Mouse (Mus musculus) midbrain, embryonic 12.5 days (tissue): ENCODE measurements around the gene Stmn1. TPM values are rescaled to one million over a fixed set of nuclear protein-coding genes. Genes with fewer than 3 reads are reported as not detected.

Experiments used
- ATAC-seq: fragments of 200-750 bp; cut with Nextera tagmentation; 2 replicates; pipeline ENCODE4 v1.8.0; 2017; ENCODE audit warnings: low read depth, moderate TSS enrichment, moderate library complexity; ENCODE audit not compliant: low FRiP score
- H3K27ac ChIP-seq: fragments of 300-500 bp; sonication (generic); replicated peaks from 2 replicates; pipeline ENCODE4 v1.5.1; 2016; ENCODE audit warnings: mild to moderate bottlenecking
- H3K27me3 ChIP-seq: fragments of 300-500 bp; sonication (generic); 2 replicates; pipeline ENCODE4 v1.6.1; 2016; ENCODE audit warnings: mild to moderate bottlenecking
- H3K36me3 ChIP-seq: fragments of 300-500 bp; sonication (generic); 2 replicates; pipeline ENCODE4 v1.6.1; 2016
- H3K4me1 ChIP-seq: fragments of 300-500 bp; sonication (generic); 2 replicates; pipeline ENCODE4 v1.6.1; 2016
- H3K4me2 ChIP-seq: fragments of 300-500 bp; sonication (generic); replicated peaks from 2 replicates; pipeline ENCODE4 v1.6.1; 2016; ENCODE audit warnings: mild to moderate bottlenecking, moderate library complexity
- H3K4me3 ChIP-seq: fragments of 300-500 bp; sonication (generic); 2 replicates; pipeline ENCODE4 v1.5.1; 2016; ENCODE audit warnings: mild to moderate bottlenecking
- H3K9ac ChIP-seq: fragments of 300-500 bp; sonication (generic); replicated peaks from 2 replicates; pipeline ENCODE4 v1.6.1; 2016; ENCODE audit warnings: mild to moderate bottlenecking, moderate library complexity
- H3K9me3 ChIP-seq: fragments of 300-500 bp; sonication (generic); 2 replicates; pipeline ENCODE4 v1.6.1; 2016; ENCODE audit warnings: mild to moderate bottlenecking
- WGBS: fragments of 180-500 bp; shearing (Covaris S2); methylation state at CpG from one replicate; pipeline ENCODE4 v1.1.7; 2016; 5-methylcytosine and 5-hydroxymethylcytosine counted together
- polyA plus RNA-seq: library from polyadenylated mRNA; unstranded; fragments of >200 nt; fragmentation: Nextera tagmentation; extraction: Ambion mirVana; gene quantifications from 2 replicates; pipeline ENCODE4 v1.2.1, GENCODE M21; 2016

Stmn1 gene
- polyA plus RNA-seq, 1 experiment from 2014 or later, result 4,918 TPM

- WGBS, result 61% methylated on average over 7 of the region's 7 CpGs
- Histone ChIP-seq H3K4me1 (peaks cover 24% of the 10 kb centered on the region), H3K9me3 (no peaks in the 10 kb centered on the region), H3K4me3 (no peak overlapping the region), H3K36me3 (no peaks in the 10 kb centered on the region), H3K9ac (no peak overlapping the region), H3K4me2 (no peak overlapping the region), H3K27me3 (no peaks in the 10 kb centered on the region), H3K27ac (0 out of 2 replicates have a peak overlapping the region, but pooled peaks have one; percentile 39)
- no peak for ATAC-seq
Measured at GRCm38 (mm10) chr4:134444949-134445348, 23.2 kb upstream of the Stmn1 start.

- Histone ChIP-seq H3K27ac (0 out of 2 replicates have a peak overlapping the region, but pooled peaks have one; percentile 39), H3K36me3 (no peaks in the 10 kb centered on the region), H3K9ac (no peak overlapping the region), H3K4me3 (no peak overlapping the region), H3K9me3 (no peaks in the 10 kb centered on the region), H3K27me3 (no peaks in the 10 kb centered on the region), H3K4me1 (peaks cover 29% of the 10 kb centered on the region), H3K4me2 (no peak overlapping the region)
- WGBS, result 75% methylated on average over 1 of the region's 1 CpGs
- no peak for ATAC-seq
Measured at GRCm38 (mm10) chr4:134445489-134445888, 22.6 kb upstream of the Stmn1 start.

GRCm38 (mm10) chr4:134447966-134448365 is 20.2 kb upstream of the Stmn1 start:
- ATAC-seq, result no peak
- 57% methylated on average over 23 of the region's 23 CpGs for WGBS

GRCm38 (mm10) chr4:134449595-134450391 is 18.3 kb upstream of the Stmn1 start:
- H3K27me3 ChIP-seq, result peaks cover 12% of the 10 kb centered on the region
- H3K4me3 ChIP-seq, result no peak overlapping the region
- ATAC-seq, result peak; percentile 76
- WGBS, result 9% methylated on average over 10 of the region's 13 CpGs
- peak overlapping the region; percentile 94 for H3K27ac ChIP-seq
- H3K4me1 ChIP-seq, result peaks cover 48% of the 10 kb centered on the region
- H3K4me2 ChIP-seq, result peak overlapping the region; percentile 26
- H3K9ac ChIP-seq, result no peak overlapping the region; the same call in 1 of the 2 replicates
- no peaks in the 10 kb centered on the region for H3K9me3 ChIP-seq
- H3K36me3 ChIP-seq, result no peaks in the 10 kb centered on the region

More at GRCm38 (mm10) chr4:134447966-134448365, 20.2 kb upstream of the Stmn1 start:
- Histone ChIP-seq H3K4me2 (no peak overlapping the region), H3K9ac (no peak overlapping the region), H3K36me3 (no peaks in the 10 kb centered on the region), H3K9me3 (no peaks in the 10 kb centered on the region), H3K27ac (no peak overlapping the region), H3K4me1 (peaks cover 40% of the 10 kb centered on the region), H3K4me3 (no peak overlapping the region), H3K27me3 (no peaks in the 10 kb centered on the region)

GRCm38 (mm10) chr4:134450392-134451195 is 17.5 kb upstream of the Stmn1 start:
- WGBS, result 11% methylated on average over 20 of the region's 20 CpGs

GRCm38 (mm10) chr4:134451484-134451883 is 16.6 kb upstream of the Stmn1 start:
- H3K4me2 ChIP-seq, result 0 out of 2 replicates have a peak overlapping the region, but pooled peaks have one; percentile 26
- no peak overlapping the region for H3K4me3 ChIP-seq
- peaks cover 16% of the 10 kb centered on the region for H3K27me3 ChIP-seq
- no peaks in the 10 kb centered on the region for H3K9me3 ChIP-seq
- ATAC-seq, result no peak
- H3K36me3 ChIP-seq, result no peaks in the 10 kb centered on the region
- WGBS, result 61% methylated on average over 9 of the region's 9 CpGs
- H3K27ac ChIP-seq, result peak overlapping the region; percentile 94
- peaks cover 41% of the 10 kb centered on the region for H3K4me1 ChIP-seq
- no peak overlapping the region for H3K9ac ChIP-seq

More at GRCm38 (mm10) chr4:134450392-134451195, 17.5 kb upstream of the Stmn1 start:
- Histone ChIP-seq H3K9me3 (no peaks in the 10 kb centered on the region), H3K36me3 (no peaks in the 10 kb centered on the region), H3K27ac (peak overlapping the region; percentile 94), H3K4me3 (no peak overlapping the region), H3K4me2 (peak overlapping the region; percentile 26), H3K27me3 (peaks cover 16% of the 10 kb centered on the region), H3K4me1 (peaks cover 46% of the 10 kb centered on the region), H3K9ac (peak overlapping the region; percentile 41)
- ATAC-seq, result peak; percentile 20; the same call in 1 of the 2 replicates

- H3K4me1 ChIP-seq, result peaks cover 32% of the 10 kb centered on the region
- H3K9me3 ChIP-seq, result no peaks in the 10 kb centered on the region
- 23% methylated on average over 34 of the region's 34 CpGs for WGBS
- peaks cover 16% of the 10 kb centered on the region for H3K27me3 ChIP-seq
- no peaks in the 10 kb centered on the region for H3K36me3 ChIP-seq
- H3K27ac ChIP-seq, result no peak overlapping the region
- 0 out of 2 replicates have a peak overlapping the region, but pooled peaks have one; percentile 13 for H3K4me3 ChIP-seq
- ATAC-seq, result no peak
- H3K9ac ChIP-seq, result no peak overlapping the region
- peak overlapping the region; percentile 19 for H3K4me2 ChIP-seq
Measured at GRCm38 (mm10) chr4:134453619-134454400, 14.3 kb upstream of the Stmn1 start.

- peaks cover 16% of the 10 kb centered on the region for H3K27me3 ChIP-seq
- no peak overlapping the region for H3K27ac ChIP-seq
- no peak overlapping the region for H3K4me2 ChIP-seq
- no peaks in the 10 kb centered on the region for H3K36me3 ChIP-seq
- H3K9me3 ChIP-seq, result no peaks in the 10 kb centered on the region
- WGBS, result 53% methylated on average over 6 of the region's 6 CpGs
- no peak for ATAC-seq
- H3K9ac ChIP-seq, result no peak overlapping the region
- peaks cover 21% of the 10 kb centered on the region for H3K4me1 ChIP-seq
- H3K4me3 ChIP-seq, result no peak overlapping the region
Measured at GRCm38 (mm10) chr4:134455310-134455709, 12.8 kb upstream of the Stmn1 start.

GRCm38 (mm10) chr4:134457130-134457825 is 10.8 kb upstream of the Stmn1 start:
- no peak for ATAC-seq
- Histone ChIP-seq H3K9me3 (no peaks in the 10 kb centered on the region), H3K27ac (no peak overlapping the region), H3K4me3 (no peak overlapping the region), H3K36me3 (no peaks in the 10 kb centered on the region), H3K4me1 (peaks cover 8% of the 10 kb centered on the region), H3K27me3 (peaks cover 16% of the 10 kb centered on the region), H3K9ac (no peak overlapping the region), H3K4me2 (no peak overlapping the region)
- whole genome bisulfite sequencing, result 64% methylated on average over 7 of the region's 7 CpGs

GRCm38 (mm10) chr4:134458856-134459255 is 9.3 kb upstream of the Stmn1 start:
- Histone ChIP-seq H3K27me3 (peaks cover 12% of the 10 kb centered on the region), H3K9me3 (no peaks in the 10 kb centered on the region), H3K4me1 (peaks cover 3% of the 10 kb centered on the region; the same call in 1 of the 2 replicates), H3K4me2 (no peak overlapping the region), H3K9ac (no peak overlapping the region), H3K27ac (no peak overlapping the region), H3K4me3 (no peak overlapping the region), H3K36me3 (no peaks in the 10 kb centered on the region)
- WGBS, result 91% methylated on average over 5 of the region's 5 CpGs
- no peak for ATAC-seq

- ATAC-seq, result no peak
- H3K9me3 ChIP-seq, result no peaks in the 10 kb centered on the region
- 0 out of 2 replicates have a peak, but pooled peaks cover 2% of the 10 kb centered on the region for H3K27me3 ChIP-seq
- no peaks in the 10 kb centered on the region for H3K4me1 ChIP-seq
- H3K4me2 ChIP-seq, result no peak overlapping the region
- H3K4me3 ChIP-seq, result no peak overlapping the region
- H3K9ac ChIP-seq, result no peak overlapping the region
- 83% methylated on average over 10 of the region's 10 CpGs for WGBS
- H3K27ac ChIP-seq, result no peak overlapping the region
- H3K36me3 ChIP-seq, result no peaks in the 10 kb centered on the region
Measured at GRCm38 (mm10) chr4:134460277-134460676, 7.8 kb upstream of the Stmn1 start.
